Mouse (Mus musculus) monocyte, adult 5-6 weeks (primary cell): Measurements from ENCODE around the gene Nr1h4. TPM values are rescaled to one million over a fixed set of nuclear protein-coding genes. Genes with fewer than 3 reads are reported as not detected.

Experiments used
- ATAC-seq: fragments of 153-309, 156-312 bp; replicated peaks from 2 replicates; pipeline ENCODE4 v1.8.0; 2017; ENCODE audit warnings: mild to moderate bottlenecking; ENCODE audit not compliant: low TSS enrichment, insufficient number of reproducible peaks, severe bottlenecking, poor library complexity, low FRiP score
- total RNA-seq: library from RNA; stranded (forward); fragments of 200-1000, 200-491, 200-594 nt; gene quantifications from 3 replicates; pipeline ENCODE4 v1.2.3, GENCODE M21; 2017

Gene Nr1h4
- total RNA-seq, 1 experiment from 2014 or later = not detected

GRCm38 (mm10) chr10:89486995-89487742 is 46.2 kb downstream of the Nr1h4 start:
- ATAC-seq = no peak

GRCm38 (mm10) chr10:89484907-89485306 is 48.5 kb downstream of the Nr1h4 start:
- ATAC-seq = no peak

- no peak for ATAC-seq
These were observed 49.4 kb downstream of the Nr1h4 start for GRCm38 (mm10) chr10:89483812-89484602.

- no peak for ATAC-seq
These were observed 50.3 kb downstream of the Nr1h4 start for GRCm38 (mm10) chr10:89483113-89483512.

- no peak for ATAC-seq
These were observed 51.2 kb downstream of the Nr1h4 start for GRCm38 (mm10) chr10:89482142-89482681.

GRCm38 (mm10) chr10:89481638-89482037 is 51.7 kb downstream of the Nr1h4 start:
- ATAC-seq = no peak

GRCm38 (mm10) chr10:89478766-89479165 is 54.6 kb downstream of the Nr1h4 start:
- ATAC-seq = no peak

- ATAC-seq = no peak
These were observed 62.6 kb downstream of the Nr1h4 start for GRCm38 (mm10) chr10:89470596-89471353.

- ATAC-seq = no peak
These were observed 68.5 kb downstream of the Nr1h4 start for GRCm38 (mm10) chr10:89464760-89465405.

- ATAC-seq = no peak
These were observed 70.5 kb downstream of the Nr1h4 start for GRCm38 (mm10) chr10:89462890-89463289.

- ATAC-seq = peak; percentile 82
These were observed 71.4 kb downstream of the Nr1h4 start for GRCm38 (mm10) chr10:89461856-89462507.

- ATAC-seq = no peak
These were observed 72.4 kb downstream of the Nr1h4 start for GRCm38 (mm10) chr10:89460972-89461371.

- no peak for ATAC-seq
These were observed 74.6 kb downstream of the Nr1h4 start for GRCm38 (mm10) chr10:89458770-89459169.

- ATAC-seq = no peak
These were observed 79.6 kb downstream of the Nr1h4 start for GRCm38 (mm10) chr10:89453794-89454193.

GRCm38 (mm10) chr10:89453068-89453641 is 80.2 kb downstream of the Nr1h4 start:
- no peak for ATAC-seq

GRCm38 (mm10) chr10:89450411-89450810 is 83.0 kb downstream of the Nr1h4 start:
- no peak for ATAC-seq

GRCm38 (mm10) chr10:89444381-89444780 is 89.0 kb downstream of the Nr1h4 start:
- ATAC-seq = no peak
